Mouse (Mus musculus) G1E-ER4 (cell line): ENCODE results near the gene Thbs3. TPM values are rescaled to one million over a fixed set of nuclear protein-coding genes. Genes with fewer than 3 reads are reported as not detected.

Experiments
- GATA1 ChIP-seq: IDR thresholded peaks from one replicate; pipeline ENCODE4 v1.8.0; 2012; ENCODE audit warnings: low read length, inconsistent platforms
- polyA plus RNA-seq: library from polyadenylated mRNA; stranded (reverse); fragments of >175 nt; gene quantifications from 2 replicates; pipeline ENCODE4 v1.2.3, GENCODE M21; 2012

Thbs3 gene
- 0.19 and 0.37 TPM in 2 replicates for polyA plus RNA-seq

- TF ChIP-seq GATA1 = no peak
These were observed at the start of gene Thbs3 for GRCm38 (mm10) chr3:89214681-89215411. TSS of gene Thbs3 (plus strand) at chr3:89215180.

GRCm38 (mm10) chr3:89165268-89165870, 49.6 kb upstream of the Thbs3 start:
- no peak for TF ChIP-seq GATA1

GRCm38 (mm10) chr3:89166945-89167344, 48.0 kb upstream of the Thbs3 start:
- TF ChIP-seq GATA1 = no peak

GRCm38 (mm10) chr3:89174844-89175243, 40.1 kb upstream of the Thbs3 start:
- no peak for TF ChIP-seq GATA1

GRCm38 (mm10) chr3:89175544-89175943, 39.4 kb upstream of the Thbs3 start:
- TF ChIP-seq GATA1 = no peak

GRCm38 (mm10) chr3:89176421-89176820, 38.6 kb upstream of the Thbs3 start:
- no peak for TF ChIP-seq GATA1

GRCm38 (mm10) chr3:89177242-89178106, 37.5 kb upstream of the Thbs3 start, which contains the start of gene Scamp3:
TSS of gene Scamp3 (plus strand) at chr3:89177473.
- no peak for TF ChIP-seq GATA1

- TF ChIP-seq GATA1 = no peak
These were observed 36.9 kb upstream of the Thbs3 start for GRCm38 (mm10) chr3:89178107-89178385.

GRCm38 (mm10) chr3:89179056-89179455, 35.9 kb upstream of the Thbs3 start:
- no peak for TF ChIP-seq GATA1

GRCm38 (mm10) chr3:89181749-89182500, 33.1 kb upstream of the Thbs3 start:
- no peak for TF ChIP-seq GATA1

- TF ChIP-seq GATA1 = no peak
These were observed 32.4 kb upstream of the Thbs3 start for GRCm38 (mm10) chr3:89182531-89183057.

- TF ChIP-seq GATA1 = no peak
These were observed 31.7 kb upstream of the Thbs3 start, which contains the start of gene Fam189b for GRCm38 (mm10) chr3:89183058-89183958. TSS of gene Fam189b (plus strand) at chr3:89183143.

- no peak for TF ChIP-seq GATA1
These were observed 31.0 kb upstream of the Thbs3 start for GRCm38 (mm10) chr3:89183959-89184315.

- TF ChIP-seq GATA1 = no peak
These were observed 27.8 kb upstream of the Thbs3 start for GRCm38 (mm10) chr3:89187197-89187596.
